Mouse (Mus musculus) testis, adult 2 months (tissue): Measurements from ENCODE around the gene Nfatc2.

ENCODE experiments used
- CTCF ChIP-seq: fragments of 200-500 bp; IDR thresholded peaks from 2 replicates; pipeline ENCODE4 v1.5.1; 2012; ENCODE audit warnings: low read depth, mild to moderate bottlenecking, inconsistent platforms, low read length, moderate library complexity; ENCODE audit not compliant: control insufficient read depth, insufficient read depth, insufficient replicate concordance
- POLR2A ChIP-seq: fragments of 200-500 bp; IDR thresholded peaks from 2 replicates; pipeline ENCODE4 v1.6.1; 2012; ENCODE audit warnings: low read depth, mild to moderate bottlenecking, inconsistent platforms, low read length, moderate library complexity; ENCODE audit not compliant: control insufficient read depth

- TF ChIP-seq CTCF: no peak
- no peak for TF ChIP-seq POLR2A
These were observed 128.0 kb downstream of the Nfatc2 start for GRCm38 (mm10) chr2:168473496-168473895.
